Mouse (Mus musculus): ENCODE measurements around the gene Gm3776. TPM values are rescaled to one million over a fixed set of nuclear protein-coding genes. Genes with fewer than 3 reads are reported as not detected.
"Not testable (repeated sequence)": the region's sequence is repeated elsewhere in the genome, so short reads cannot be mapped to it uniquely, and the experiment has no call there.

The Gm3776 gene
- total and polyA plus RNA-seq, 3 experiments: not detected

GRCm38 (mm10) chr9:78259688-78260087 lies 2.8 kb downstream of the Gm3776 start:
- H3K4me1 ChIP-seq (ENCODE audit: control insufficient read depth in 1 of 2, insufficient read depth in 2 of 2); H3K36me3 ChIP-seq (replicated peaks in 1 of 2; ENCODE audit: control insufficient read depth in 1 of 2, insufficient read depth in 1 of 2, low read length in 1 of 2); H3K4me2 ChIP-seq (ENCODE audit: insufficient read depth, low read depth, poor library complexity, severe bottlenecking); H3K9ac ChIP-seq (ENCODE audit: insufficient read depth, low read depth); H3K9me3 ChIP-seq (replicated peaks; ENCODE audit: low read length); dilution Hi-C loops (cut with MboI; ENCODE audit: extremely low pct_ligation_motif_present, extremely low pct_unique_long_range_greater_than_20kb, low sequenced_read_pairs); H3K4me3 ChIP-seq (replicated peaks in 1 of 3; ENCODE audit: low read depth in 2 of 3, low read length in 2 of 3, poor library complexity in 1 of 3); H3K79me2 ChIP-seq (replicated peaks; ENCODE audit: control insufficient read depth, extremely low read depth, insufficient read depth, poor library complexity, severe bottlenecking); DNase-seq (ENCODE audit: extremely low read depth); H3K27me3 ChIP-seq (replicated peaks); H3K27ac ChIP-seq (ENCODE audit: insufficient read depth, low read depth); in situ Hi-C loops (cut with MboI; ENCODE audit: low pct_ligation_motif_present, low pct_unique_long_range_greater_than_20kb, low sequenced_read_pairs): not testable (repeated sequence)
- TF ChIP-seq CTCF (conservative IDR thresholded peaks at IDR 0.05 in 1 of 2, IDR thresholded peaks at IDR 0.05 in 1 of 2; ENCODE audit: low read depth in 2 of 2, low read length in 2 of 2): peak in 1 of 2 experiments; percentile 24; a peak in 2 of 4 replicates

- DNase-seq (ENCODE audit: extremely low read depth); H3K4me3 ChIP-seq (replicated peaks in 1 of 3; ENCODE audit: low read depth in 2 of 3, low read length in 2 of 3, poor library complexity in 1 of 3); dilution Hi-C loops (cut with MboI; ENCODE audit: extremely low pct_ligation_motif_present, extremely low pct_unique_long_range_greater_than_20kb, low sequenced_read_pairs); H3K79me2 ChIP-seq (replicated peaks; ENCODE audit: control insufficient read depth, extremely low read depth, insufficient read depth, poor library complexity, severe bottlenecking); H3K27ac ChIP-seq (ENCODE audit: insufficient read depth, low read depth); H3K9ac ChIP-seq (ENCODE audit: insufficient read depth, low read depth); H3K4me2 ChIP-seq (ENCODE audit: insufficient read depth, low read depth, poor library complexity, severe bottlenecking); H3K4me1 ChIP-seq (ENCODE audit: control insufficient read depth in 1 of 2, insufficient read depth in 2 of 2); in situ Hi-C loops (cut with MboI; ENCODE audit: low pct_ligation_motif_present, low pct_unique_long_range_greater_than_20kb, low sequenced_read_pairs); H3K36me3 ChIP-seq (replicated peaks in 1 of 2; ENCODE audit: control insufficient read depth in 1 of 2, insufficient read depth in 1 of 2, low read length in 1 of 2); H3K9me3 ChIP-seq (replicated peaks; ENCODE audit: low read length); H3K27me3 ChIP-seq (replicated peaks): not testable (repeated sequence)
These were observed 14.0 kb downstream of the Gm3776 start for GRCm38 (mm10) chr9:78270945-78271344.

- H3K9me3 ChIP-seq (replicated peaks; ENCODE audit: low read length); H3K36me3 ChIP-seq (replicated peaks in 1 of 2; ENCODE audit: control insufficient read depth in 1 of 2, insufficient read depth in 1 of 2, low read length in 1 of 2); H3K9ac ChIP-seq (ENCODE audit: insufficient read depth, low read depth); in situ Hi-C loops (cut with MboI; ENCODE audit: low pct_ligation_motif_present, low pct_unique_long_range_greater_than_20kb, low sequenced_read_pairs); H3K4me3 ChIP-seq (replicated peaks in 1 of 3; ENCODE audit: low read depth in 2 of 3, low read length in 2 of 3, poor library complexity in 1 of 3); H3K4me1 ChIP-seq (ENCODE audit: control insufficient read depth in 1 of 2, insufficient read depth in 2 of 2); dilution Hi-C loops (cut with MboI; ENCODE audit: extremely low pct_ligation_motif_present, extremely low pct_unique_long_range_greater_than_20kb, low sequenced_read_pairs); H3K27ac ChIP-seq (ENCODE audit: insufficient read depth, low read depth); DNase-seq (ENCODE audit: extremely low read depth); H3K27me3 ChIP-seq (replicated peaks); H3K79me2 ChIP-seq (replicated peaks; ENCODE audit: control insufficient read depth, extremely low read depth, insufficient read depth, poor library complexity, severe bottlenecking); H3K4me2 ChIP-seq (ENCODE audit: insufficient read depth, low read depth, poor library complexity, severe bottlenecking): not testable (repeated sequence)
These were observed 25.2 kb downstream of the Gm3776 start for GRCm38 (mm10) chr9:78282002-78282711.

GRCm38 (mm10) chr9:78289063-78289462 lies 32.1 kb downstream of the Gm3776 start:
- H3K4me2 ChIP-seq (ENCODE audit: insufficient read depth, low read depth, poor library complexity, severe bottlenecking); dilution Hi-C loops (cut with MboI; ENCODE audit: extremely low pct_ligation_motif_present, extremely low pct_unique_long_range_greater_than_20kb, low sequenced_read_pairs); H3K9me3 ChIP-seq (replicated peaks; ENCODE audit: low read length); H3K36me3 ChIP-seq (replicated peaks in 1 of 2; ENCODE audit: control insufficient read depth in 1 of 2, insufficient read depth in 1 of 2, low read length in 1 of 2); H3K27ac ChIP-seq (ENCODE audit: insufficient read depth, low read depth); H3K79me2 ChIP-seq (replicated peaks; ENCODE audit: control insufficient read depth, extremely low read depth, insufficient read depth, poor library complexity, severe bottlenecking); in situ Hi-C loops (cut with MboI; ENCODE audit: low pct_ligation_motif_present, low pct_unique_long_range_greater_than_20kb, low sequenced_read_pairs); H3K4me3 ChIP-seq (replicated peaks in 1 of 3; ENCODE audit: low read depth in 2 of 3, low read length in 2 of 3, poor library complexity in 1 of 3); H3K9ac ChIP-seq (ENCODE audit: insufficient read depth, low read depth); H3K4me1 ChIP-seq (ENCODE audit: control insufficient read depth in 1 of 2, insufficient read depth in 2 of 2); DNase-seq (ENCODE audit: extremely low read depth); H3K27me3 ChIP-seq (replicated peaks): not testable (repeated sequence)

GRCm38 (mm10) chr9:78289723-78290122 lies 32.8 kb downstream of the Gm3776 start, which contains the start of gene Gm10639:
Gm10639 (plus strand) TSS chr9:78289923.
- in situ Hi-C loops (cut with MboI; ENCODE audit: low pct_ligation_motif_present, low pct_unique_long_range_greater_than_20kb, low sequenced_read_pairs): not testable (repeated sequence)

GRCm38 (mm10) chr9:78292462-78292861 lies 35.5 kb downstream of the Gm3776 start:
- H3K9ac ChIP-seq (ENCODE audit: insufficient read depth, low read depth); H3K27ac ChIP-seq (ENCODE audit: insufficient read depth, low read depth); dilution Hi-C loops (cut with MboI; ENCODE audit: extremely low pct_ligation_motif_present, extremely low pct_unique_long_range_greater_than_20kb, low sequenced_read_pairs); H3K4me1 ChIP-seq (ENCODE audit: control insufficient read depth in 1 of 2, insufficient read depth in 2 of 2); H3K27me3 ChIP-seq (replicated peaks); in situ Hi-C loops (cut with MboI; ENCODE audit: low pct_ligation_motif_present, low pct_unique_long_range_greater_than_20kb, low sequenced_read_pairs); H3K4me2 ChIP-seq (ENCODE audit: insufficient read depth, low read depth, poor library complexity, severe bottlenecking); DNase-seq (ENCODE audit: extremely low read depth); H3K79me2 ChIP-seq (replicated peaks; ENCODE audit: control insufficient read depth, extremely low read depth, insufficient read depth, poor library complexity, severe bottlenecking); H3K4me3 ChIP-seq (replicated peaks in 1 of 3; ENCODE audit: low read depth in 2 of 3, low read length in 2 of 3, poor library complexity in 1 of 3); H3K36me3 ChIP-seq (replicated peaks in 1 of 2; ENCODE audit: control insufficient read depth in 1 of 2, insufficient read depth in 1 of 2, low read length in 1 of 2); H3K9me3 ChIP-seq (replicated peaks; ENCODE audit: low read length): not testable (repeated sequence)

More at GRCm38 (mm10) chr9:78289723-78290122, 32.8 kb downstream of the Gm3776 start, which contains the start of gene Gm10639:
- H3K4me1 ChIP-seq (ENCODE audit: control insufficient read depth in 1 of 2, insufficient read depth in 2 of 2); DNase-seq (ENCODE audit: extremely low read depth); H3K4me2 ChIP-seq (ENCODE audit: insufficient read depth, low read depth, poor library complexity, severe bottlenecking); H3K36me3 ChIP-seq (replicated peaks in 1 of 2; ENCODE audit: control insufficient read depth in 1 of 2, insufficient read depth in 1 of 2, low read length in 1 of 2); H3K27me3 ChIP-seq (replicated peaks); H3K79me2 ChIP-seq (replicated peaks; ENCODE audit: control insufficient read depth, extremely low read depth, insufficient read depth, poor library complexity, severe bottlenecking); H3K4me3 ChIP-seq (replicated peaks in 1 of 3; ENCODE audit: low read depth in 2 of 3, low read length in 2 of 3, poor library complexity in 1 of 3); H3K9ac ChIP-seq (ENCODE audit: insufficient read depth, low read depth); H3K27ac ChIP-seq (ENCODE audit: insufficient read depth, low read depth); H3K9me3 ChIP-seq (replicated peaks; ENCODE audit: low read length); dilution Hi-C loops (cut with MboI; ENCODE audit: extremely low pct_ligation_motif_present, extremely low pct_unique_long_range_greater_than_20kb, low sequenced_read_pairs): not testable (repeated sequence)
